Mouse (Mus musculus): Measurements from ENCODE around the gene Vav2.

GRCm38 (mm10) chr2:27473911-27474310 lies 47.1 kb upstream of the Vav2 start:
- TF ChIP-seq CTCF (IDR thresholded peaks at IDR 0.05; ENCODE audit: low read depth, low read length), result no peak
- TF ChIP-seq POLR2A (IDR thresholded peaks at IDR 0.05; ENCODE audit: insufficient read depth, low read length), result no peak
- TF ChIP-seq EP300 (IDR thresholded peaks at IDR 0.05; ENCODE audit: insufficient read depth, low read depth, low read length), result no peak

Data from ES-Bruce4 (cell line).